In the genomic region with DNA sequence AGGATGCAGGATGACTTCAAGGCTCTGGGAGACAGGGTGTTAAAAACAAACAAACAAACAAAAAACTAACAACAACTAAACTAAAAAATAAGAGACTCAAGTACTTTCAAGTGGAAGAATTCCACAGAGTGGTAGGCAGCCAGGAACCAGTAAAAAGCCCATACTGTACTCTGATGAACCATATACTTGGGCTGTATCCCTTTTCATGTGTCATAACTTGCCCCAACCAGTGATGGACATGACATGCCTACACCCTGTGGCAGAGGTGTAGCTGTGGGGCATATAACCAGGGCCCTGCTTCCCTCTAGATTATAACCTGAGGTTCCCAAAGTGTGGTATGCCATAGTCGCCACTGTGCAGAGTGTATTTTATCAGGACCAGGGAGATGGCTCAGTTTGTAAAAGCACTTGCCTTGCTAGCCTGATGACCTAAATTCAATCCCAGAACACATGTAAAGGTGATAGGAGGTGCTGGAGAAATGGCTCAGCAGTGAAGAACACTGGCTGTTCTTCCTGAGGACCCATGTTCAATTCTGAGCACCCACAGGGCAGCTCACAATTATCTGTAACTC, we compare ENCODE assay signal across 8 mouse cellular contexts. TPM values are rescaled to one million over a fixed set of nuclear protein-coding genes. Genes with fewer than 3 reads are reported as not detected.
DNase-seq lines count a peak whose midpoint lies in the region; ATAC-seq and TF ChIP-seq lines count a peak whose summit lies in the region.

No protein-coding gene starts in this region.

- no peaks in the 10 kb centered on the region for H3K9me3 ChIP-seq in kidney, embryonic 14.5 days (ENCODE audit: control insufficient read depth, low read length)
- no peaks in the 10 kb centered on the region for H3K9me3 ChIP-seq in embryonic facial prominence, embryonic 12.5 days
- H3K9me3 ChIP-seq in hindbrain, postnatal 0 days (ENCODE audit: low read length) = no peaks in the 10 kb centered on the region
- H3K9me3 ChIP-seq in midbrain, embryonic 16.5 days (replicated peaks; ENCODE audit: control insufficient read depth, low read length, poor library complexity, severe bottlenecking) = no peaks in the 10 kb centered on the region

- no peak overlapping the region for H3K27ac ChIP-seq in kidney, embryonic 14.5 days (ENCODE audit: low read depth, low read length)
- no peak overlapping the region for H3K27ac ChIP-seq in embryonic facial prominence, embryonic 12.5 days
- no peak overlapping the region for H3K27ac ChIP-seq in hindbrain, postnatal 0 days
- H3K27ac ChIP-seq in midbrain, embryonic 16.5 days (ENCODE audit: low read length) = no peak overlapping the region

- no peaks in the 10 kb centered on the region for H3K36me3 ChIP-seq in kidney, embryonic 14.5 days (ENCODE audit: control insufficient read depth, insufficient read depth, low read length)
- no peaks in the 10 kb centered on the region for H3K36me3 ChIP-seq in embryonic facial prominence, embryonic 12.5 days
- H3K36me3 ChIP-seq in hindbrain, postnatal 0 days (ENCODE audit: insufficient read depth, low read length) = no peaks in the 10 kb centered on the region
- H3K36me3 ChIP-seq in midbrain, embryonic 16.5 days (ENCODE audit: control insufficient read depth, insufficient read depth, low read length) = no peaks in the 10 kb centered on the region

- H3K4me2 ChIP-seq in kidney, embryonic 14.5 days (replicated peaks; ENCODE audit: low read depth, low read length) = peak overlapping the region; percentile 92
- peak overlapping the region; percentile 83 for H3K4me2 ChIP-seq in embryonic facial prominence, embryonic 12.5 days (replicated peaks)
- peak overlapping the region; percentile 97 for H3K4me2 ChIP-seq in hindbrain, postnatal 0 days (ENCODE audit: low read depth, low read length)
- H3K4me2 ChIP-seq in midbrain, embryonic 16.5 days (ENCODE audit: low read length) = peak overlapping the region; percentile 97

- no peak for DNase-seq in kidney, postnatal 10 days
- DNase-seq in hindbrain, postnatal 0 days (ENCODE audit: low spot score) = no peak
- DNase-seq in thymus, postnatal 25 days = no peak
- no peak for DNase-seq in cerebellum, postnatal 14 days
- DNase-seq in spleen, adult 12 weeks (ENCODE audit: low spot score) = no peak

- no peak overlapping the region for H3K9ac ChIP-seq in kidney, embryonic 14.5 days (ENCODE audit: low read depth, low read length)
- H3K9ac ChIP-seq in embryonic facial prominence, embryonic 12.5 days = peak overlapping the region; percentile 61
- H3K9ac ChIP-seq in hindbrain, postnatal 0 days (replicated peaks; ENCODE audit: low read length) = peak overlapping the region; percentile 69
- peak overlapping the region; percentile 92 for H3K9ac ChIP-seq in midbrain, embryonic 16.5 days (ENCODE audit: low read depth, low read length)

- peak; percentile 58 for ATAC-seq in kidney, embryonic 14.5 days (ENCODE audit: low FRiP score, low TSS enrichment)
- ATAC-seq in embryonic facial prominence, embryonic 12.5 days (ENCODE audit: insufficient number of reproducible peaks, insufficient read depth, low FRiP score, low TSS enrichment) = peak; percentile 68
- ATAC-seq in hindbrain, postnatal 0 days = peak; percentile 48
- ATAC-seq in midbrain, embryonic 16.5 days = peak; percentile 79

- WGBS in kidney, embryonic 14.5 days = 86% methylated on average over 1 of the region's 1 CpGs
- WGBS in embryonic facial prominence, embryonic 12.5 days = 79% methylated on average over 1 of the region's 1 CpGs
- 76% methylated on average over 1 of the region's 1 CpGs for WGBS in hindbrain, postnatal 0 days
- WGBS in midbrain, embryonic 16.5 days = 73% methylated on average over 1 of the region's 1 CpGs

- peak overlapping the region; percentile 75 for H3K4me3 ChIP-seq in kidney, embryonic 14.5 days (ENCODE audit: low read length)
- H3K4me3 ChIP-seq in embryonic facial prominence, embryonic 12.5 days = peak overlapping the region; percentile 54
- H3K4me3 ChIP-seq in hindbrain, postnatal 0 days (ENCODE audit: low read length) = peak overlapping the region; percentile 76
- H3K4me3 ChIP-seq in midbrain, embryonic 16.5 days (ENCODE audit: low read depth, low read length) = peak overlapping the region; percentile 76

- no peaks in the 10 kb centered on the region for H3K27me3 ChIP-seq in kidney, embryonic 14.5 days (ENCODE audit: control insufficient read depth, insufficient read depth, low read length)
- H3K27me3 ChIP-seq in embryonic facial prominence, embryonic 12.5 days = no peaks in the 10 kb centered on the region
- no peaks in the 10 kb centered on the region for H3K27me3 ChIP-seq in hindbrain, postnatal 0 days (ENCODE audit: insufficient read depth, low read length)
- H3K27me3 ChIP-seq in midbrain, embryonic 16.5 days (ENCODE audit: control insufficient read depth, insufficient read depth, low read depth, low read length) = no peaks in the 10 kb centered on the region

- H3K4me1 ChIP-seq in kidney, embryonic 14.5 days (ENCODE audit: control insufficient read depth, insufficient read depth, low read length) = peaks cover 3% of the 10 kb centered on the region; the same call in 1 of the 2 replicates
- H3K4me1 ChIP-seq in embryonic facial prominence, embryonic 12.5 days = peaks cover 15% of the 10 kb centered on the region; the same call in 1 of the 2 replicates
- 0 out of 2 replicates have a peak, but pooled peaks cover 4% of the 10 kb centered on the region for H3K4me1 ChIP-seq in hindbrain, postnatal 0 days (ENCODE audit: insufficient read depth, low read length)
- H3K4me1 ChIP-seq in midbrain, embryonic 16.5 days (ENCODE audit: control insufficient read depth, insufficient read depth, low read length) = peaks cover 12% of the 10 kb centered on the region

- no peak for TF ChIP-seq CTCF in hindbrain, postnatal 0 days (IDR thresholded peaks at IDR 0.05; ENCODE audit: low read depth)

RNA-seq across cellular contexts. Expression of a gene that starts 29.6 kb away (rescaled TPM):
- polyA plus RNA-seq in kidney, embryonic 14.5 days (2014; fragmentation: Nextera tagmentation; extraction: Ambion mirVana) = 8.9 and 16.2 TPM in 2 replicates
- polyA plus RNA-seq in embryonic facial prominence, embryonic 12.5 days (2016; fragmentation: Nextera tagmentation; extraction: Ambion mirVana) = 12.3 and 13.7 TPM in 2 replicates
- total RNA-seq in hindbrain, postnatal 0 days (2014; rRNA removed) = 3.1 and 7.3 TPM in 2 replicates
- 2.7 and 3.2 TPM in 2 replicates for polyA plus RNA-seq in hindbrain, postnatal 0 days (2015; fragmentation: Nextera tagmentation; extraction: Ambion mirVana)
- 3.8 and 4.8 TPM in 2 replicates for polyA plus RNA-seq in midbrain, embryonic 16.5 days (2015; fragmentation: Nextera tagmentation; extraction: Ambion mirVana)

RNA-seq across cellular contexts. Expression of a gene that starts 29.6 kb away (rescaled TPM):
- 51.5 and 56.2 TPM in 2 replicates for polyA plus RNA-seq in kidney, embryonic 14.5 days (2014; fragmentation: Nextera tagmentation; extraction: Ambion mirVana)
- 48.3 and 52.0 TPM in 2 replicates for polyA plus RNA-seq in embryonic facial prominence, embryonic 12.5 days (2016; fragmentation: Nextera tagmentation; extraction: Ambion mirVana)
- 10.2 and 11.8 TPM in 2 replicates for total RNA-seq in hindbrain, postnatal 0 days (2014; rRNA removed)
- polyA plus RNA-seq in hindbrain, postnatal 0 days (2015; fragmentation: Nextera tagmentation; extraction: Ambion mirVana) = 39.0 and 39.3 TPM in 2 replicates
- 35.6 and 37.0 TPM in 2 replicates for polyA plus RNA-seq in midbrain, embryonic 16.5 days (2015; fragmentation: Nextera tagmentation; extraction: Ambion mirVana)
